Comparison of ENCODE assay signal across 9 mouse cellular contexts in the genomic region with DNA sequence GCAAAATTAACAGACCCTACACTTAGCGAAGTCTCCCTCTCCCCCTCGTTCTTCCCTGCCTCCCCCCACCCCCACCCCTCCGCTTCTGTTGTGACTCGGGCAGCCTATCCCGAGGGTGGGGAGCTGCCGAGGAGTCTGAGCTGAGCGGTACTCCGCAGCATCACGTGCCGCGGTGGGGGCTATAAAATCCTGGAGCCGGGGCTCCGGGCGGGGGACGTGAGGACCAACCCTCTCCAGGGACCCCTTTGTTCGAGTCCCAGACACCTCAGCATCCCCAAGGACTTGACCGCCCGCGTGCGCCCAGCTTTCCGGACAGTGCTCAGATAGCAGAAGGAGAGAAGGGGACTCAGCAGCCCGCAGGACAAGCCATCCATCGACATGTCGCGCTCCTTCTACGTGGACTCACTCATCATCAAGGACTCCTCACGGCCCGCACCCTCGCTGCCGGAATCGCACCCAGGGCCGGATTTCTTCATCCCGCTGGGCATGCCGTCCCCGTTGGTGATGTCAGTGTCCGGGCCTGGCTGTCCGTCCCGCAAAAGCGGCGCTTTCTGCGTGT. TPM values are rescaled to one million over a fixed set of nuclear protein-coding genes. Genes with fewer than 3 reads are reported as not detected.
DNase-seq lines count a peak whose midpoint lies in the region; ATAC-seq and TF ChIP-seq lines count a peak whose summit lies in the region.
"Had no signal": no experiment of that assay in that cellular context is flagged by ENCODE, and none has a peak within 500 bp of the region (broad histone marks: within the 10 kb centered on the region; RNA-seq: fewer than 3 reads in every experiment).

A gene (plus strand): TSS at position 219 of the 559 bp plus-strand sequence.

- peak within 1 kb of the TSS; percentile 34 for H3K4me3 ChIP-seq in testis, adult 2 months (ENCODE audit: control insufficient read depth, low read depth, low read length)
- peak within 1 kb of the TSS; percentile 30 for H3K4me3 ChIP-seq in limb, embryonic 15.5 days

- peaks cover 8% of the 10 kb centered on the region for H3K4me1 ChIP-seq in testis, adult 2 months (ENCODE audit: control insufficient read depth, insufficient read depth, low read length)
- peaks cover 20% of the 10 kb centered on the region for H3K4me1 ChIP-seq in limb, embryonic 15.5 days

- H3K9ac ChIP-seq in limb, embryonic 15.5 days, result no peak within 1 kb of the TSS

- H3K9me3 ChIP-seq in limb, embryonic 15.5 days, result no peaks in the 10 kb centered on the region

- WGBS in limb, embryonic 15.5 days, result 1% methylated on average over 40 of the region's 41 CpGs

- H3K36me3 ChIP-seq in testis, adult 2 months (ENCODE audit: control insufficient read depth, insufficient read depth, low read length), result no peaks in the 10 kb centered on the region
- H3K36me3 ChIP-seq in limb, embryonic 15.5 days, result no peaks in the 10 kb centered on the region

- peaks cover 5% of the 10 kb centered on the region for H3K27me3 ChIP-seq in testis, adult 2 months (ENCODE audit: control insufficient read depth, insufficient read depth, low read length)
- H3K27me3 ChIP-seq in limb, embryonic 15.5 days, result peaks cover 96% of the 10 kb centered on the region

- no peak for TF ChIP-seq CTCF in testis, adult 2 months (IDR thresholded peaks at IDR 0.05; ENCODE audit: control insufficient read depth, insufficient read depth, insufficient replicate concordance, low read depth, low read length)

- DNase-seq in gastrocnemius, postnatal 10 days, result peak; percentile 11
- DNase-seq in gastrocnemius, adult 8-10 months (ENCODE audit: low spot score in 2 of 2), result no peak
- DNase-seq in testis, postnatal 14 days (ENCODE audit: low spot score), result no peak
- DNase-seq in lung, postnatal 25 days (ENCODE audit: low spot score), result no peak
- DNase-seq: lung, adult 18-20 months had no signal

- ATAC-seq in limb, embryonic 15.5 days (ENCODE audit: insufficient number of reproducible peaks, low FRiP score, low TSS enrichment, low read depth), result no peak
- no peak for ATAC-seq in cerebellum, adult (ENCODE audit: insufficient number of reproducible peaks, low FRiP score, low TSS enrichment)
- ATAC-seq in granulocyte monocyte progenitor cell, adult 5-6 weeks (replicated peaks; ENCODE audit: poor library complexity, severe bottlenecking), result no peak

- peak within 1 kb of the TSS; percentile 48 for H3K4me2 ChIP-seq in limb, embryonic 15.5 days

- H3K27ac ChIP-seq in testis, adult 2 months (ENCODE audit: control insufficient read depth, insufficient read depth, low read depth, low read length), result no peak within 1 kb of the TSS
- no peak within 1 kb of the TSS for H3K27ac ChIP-seq in limb, embryonic 15.5 days

- TF ChIP-seq POLR2A in testis, adult 2 months (IDR thresholded peaks at IDR 0.05; ENCODE audit: control insufficient read depth, low read depth, low read length), result no peak; the same call in 1 of the 2 replicates

RNA-seq across cellular contexts. Expression of the gene that starts here (rescaled TPM):
- not detected for total RNA-seq in gastrocnemius, postnatal 10 days (2021)
- total RNA-seq in gastrocnemius, adult 8-10 months (2022), result not detected
- not detected in 2 replicates for polyA plus RNA-seq in testis, adult 2 months (2012; rRNA removed)
- polyA plus RNA-seq in limb, embryonic 15.5 days (2015; fragmentation: Nextera tagmentation; extraction: Ambion mirVana), result not detected in 2 replicates
- not detected in 2 replicates for total RNA-seq in granulocyte monocyte progenitor cell, adult 5-6 weeks (2014; fragmentation: Nextera tagmentation)
- total RNA-seq in granulocyte monocyte progenitor cell, adult 5-6 weeks (2017), result not detected in 2 replicates

Comparison
In these comparisons a context has a peak if more than half of its experiments do, and no peak if none do; other contexts are left out.
1. Peak in DNase-seq in gastrocnemius, postnatal 10 days; RNA of the gene not detected or under 1 TPM.